Mouse (Mus musculus): ENCODE results near the gene Cbl. TPM values are rescaled to one million over a fixed set of nuclear protein-coding genes. Genes with fewer than 3 reads are reported as not detected.
"Not testable (repeated sequence)": the region's sequence is repeated elsewhere in the genome, so short reads cannot be mapped to it uniquely, and the experiment has no call there.

Gene Cbl
- polyA plus RNA-seq, 1 experiment, result 6.8 TPM

GRCm38 (mm10) chr9:44111909-44112308, 121.9 kb downstream of the Cbl start:
- DNase-seq (ENCODE audit: low read depth, low spot score), result not testable (repeated sequence)
- WGBS, result 44% methylated on average over 10 of the region's 12 CpGs

- no peak for DNase-seq (ENCODE audit: low read depth, low spot score)
- WGBS, result 23% methylated on average over 9 of the region's 9 CpGs
These were observed 124.3 kb downstream of the Cbl start for GRCm38 (mm10) chr9:44109360-44110095.

GRCm38 (mm10) chr9:44108269-44109055, 125.4 kb downstream of the Cbl start:
- DNase-seq (ENCODE audit: low read depth, low spot score), result no peak
- 80% methylated on average over 31 of the region's 31 CpGs for WGBS

GRCm38 (mm10) chr9:44107557-44108179, 126.2 kb downstream of the Cbl start:
- no peak for DNase-seq (ENCODE audit: low read depth, low spot score)
- WGBS, result 58% methylated on average over 25 of the region's 25 CpGs

- DNase-seq (ENCODE audit: low read depth, low spot score), result no peak
- 65% methylated on average over 8 of the region's 8 CpGs for WGBS
These were observed 126.7 kb downstream of the Cbl start, which contains the start of gene C1qtnf5 for GRCm38 (mm10) chr9:44107110-44107509. Gene C1qtnf5, plus strand, starts transcription at chr9:44107245.

GRCm38 (mm10) chr9:44106596-44106995, 127.3 kb downstream of the Cbl start:
- no peak for DNase-seq (ENCODE audit: low read depth, low spot score)
- 79% methylated on average over 4 of the region's 4 CpGs for WGBS

GRCm38 (mm10) chr9:44106182-44106581, 127.7 kb downstream of the Cbl start:
- 84% methylated on average over 7 of the region's 7 CpGs for WGBS
- no peak for DNase-seq (ENCODE audit: low read depth, low spot score)

GRCm38 (mm10) chr9:44105781-44106180, 128.1 kb downstream of the Cbl start:
- no peak for DNase-seq (ENCODE audit: low read depth, low spot score)
- whole genome bisulfite sequencing, result 81% methylated on average over 10 of the region's 10 CpGs

GRCm38 (mm10) chr9:44104881-44105280, 129.0 kb downstream of the Cbl start:
- DNase-seq (ENCODE audit: low read depth, low spot score), result no peak
- WGBS, result 90% methylated on average over 7 of the region's 7 CpGs

GRCm38 (mm10) chr9:44101490-44101889, 132.4 kb downstream of the Cbl start, which contains the start of gene Mfrp:
Gene Mfrp, plus strand, starts transcription at chr9:44101729.
- no peak for DNase-seq (ENCODE audit: low read depth, low spot score)
- WGBS, result 87% methylated on average over 9 of the region's 9 CpGs

- WGBS, result 47% methylated on average over 9 of the region's 9 CpGs
- DNase-seq (ENCODE audit: low read depth, low spot score), result no peak
These were observed 137.3 kb downstream of the Cbl start for GRCm38 (mm10) chr9:44096536-44096935.

GRCm38 (mm10) chr9:44095781-44096180, 138.1 kb downstream of the Cbl start:
- WGBS, result 90% methylated on average over 9 of the region's 9 CpGs
- DNase-seq (ENCODE audit: low read depth, low spot score), result no peak

- 90% methylated on average over 3 of the region's 3 CpGs for WGBS
- DNase-seq (ENCODE audit: low read depth, low spot score), result no peak
These were observed 139.1 kb downstream of the Cbl start for GRCm38 (mm10) chr9:44094737-44095136.

- 44% methylated on average over 24 of the region's 24 CpGs for WGBS
These were observed 140.0 kb downstream of the Cbl start for GRCm38 (mm10) chr9:44093612-44094503.

More at GRCm38 (mm10) chr9:44093612-44094503, 140.0 kb downstream of the Cbl start:
- DNase-seq (ENCODE audit: low read depth, low spot score), result no peak

Other genes with a start within 250 kb of the Cbl start
- 32.1 and 42.2 TPM in 2 replicates for gene Thy1, start 190.7 kb downstream of the Cbl start, polyA plus RNA-seq (2012; rRNA removed)
- 16.4 and 23.6 TPM in 2 replicates for gene Usp2, start 167.0 kb downstream of the Cbl start, polyA plus RNA-seq (2012; rRNA removed)
- gene Mfrp, start 132.3 kb downstream of the Cbl start, polyA plus RNA-seq (2012; rRNA removed), result 0.03 TPM in 1 of 2 replicates, not detected in the other
- 5.6 and 6.0 TPM in 2 replicates for gene C1qtnf5, start 126.8 kb downstream of the Cbl start, polyA plus RNA-seq (2012; rRNA removed)
- not detected in 2 replicates for gene Gm49380, start 120.5 kb downstream of the Cbl start, polyA plus RNA-seq (2012; rRNA removed)
- 26.0 and 26.8 TPM in 2 replicates for gene Rnf26, start 120.5 kb downstream of the Cbl start, polyA plus RNA-seq (2012; rRNA removed)
- gene Mcam, start 99.6 kb downstream of the Cbl start, polyA plus RNA-seq (2012; rRNA removed), result 32.1 and 37.5 TPM in 2 replicates
- gene Ccdc153, start 6.6 kb upstream of the Cbl start, polyA plus RNA-seq (2012; rRNA removed), result not detected in 2 replicates
- gene Pdzd3, start 17.4 kb upstream of the Cbl start, polyA plus RNA-seq (2012; rRNA removed), result 30.2 and 32.2 TPM in 2 replicates
- gene Nlrx1, start 34.5 kb upstream of the Cbl start, polyA plus RNA-seq (2012; rRNA removed), result 10.7 and 14.5 TPM in 2 replicates
- gene Abcg4, start 54.6 kb upstream of the Cbl start, polyA plus RNA-seq (2012; rRNA removed), result 2.1 and 2.7 TPM in 2 replicates
- 18.4 and 32.8 TPM in 2 replicates for gene Hinfp, start 71.6 kb upstream of the Cbl start, polyA plus RNA-seq (2012; rRNA removed)
- gene C2cd2l, start 86.2 kb upstream of the Cbl start, polyA plus RNA-seq (2012; rRNA removed), result 114 and 159 TPM in 2 replicates
- 71.4 and 79.3 TPM in 2 replicates for gene Dpagt1, start 92.0 kb upstream of the Cbl start, polyA plus RNA-seq (2012; rRNA removed)
- 149 and 167 TPM in 2 replicates for gene H2afx, start 100.6 kb upstream of the Cbl start, polyA plus RNA-seq (2012; rRNA removed)
- 51.9 and 52.9 TPM in 2 replicates for gene Hmbs, start 110.2 kb upstream of the Cbl start, polyA plus RNA-seq (2012; rRNA removed)
- gene Vps11, start 127.6 kb upstream of the Cbl start, polyA plus RNA-seq (2012; rRNA removed), result 22.8 and 25.8 TPM in 2 replicates
- gene Hyou1, start 145.4 kb upstream of the Cbl start, polyA plus RNA-seq (2012; rRNA removed), result 82.2 and 92.0 TPM in 2 replicates
- 48.9 and 60.6 TPM in 2 replicates for gene Slc37a4, start 162.8 kb upstream of the Cbl start, polyA plus RNA-seq (2012; rRNA removed)
- gene Rps25, start 173.1 kb upstream of the Cbl start, polyA plus RNA-seq (2012; rRNA removed), result 281 and 376 TPM in 2 replicates
- 61.2 and 67.8 TPM in 2 replicates for gene Trappc4, start 173.6 kb upstream of the Cbl start, polyA plus RNA-seq (2012; rRNA removed)
- 18.0 and 30.4 TPM in 2 replicates for gene Ccdc84, start 184.5 kb upstream of the Cbl start, polyA plus RNA-seq (2012; rRNA removed)
- not detected in 2 replicates for gene Foxr1, start 207.1 kb upstream of the Cbl start, polyA plus RNA-seq (2012; rRNA removed)
- not detected in 2 replicates for gene Upk2, start 220.9 kb upstream of the Cbl start, polyA plus RNA-seq (2012; rRNA removed)
- gene Bcl9l, start 248.8 kb upstream of the Cbl start, polyA plus RNA-seq (2012; rRNA removed), result 10.0 and 13.4 TPM in 2 replicates